Mouse (Mus musculus) embryonic facial prominence, embryonic 14.5 days (tissue): Measurements from ENCODE around the gene Tmem254b. TPM values are rescaled to one million over a fixed set of nuclear protein-coding genes. Genes with fewer than 3 reads are reported as not detected.
A peak's percentile ranks its signal among the peaks of the same experiment; 100 is the strongest.
"Not testable (repeated sequence)": the region's sequence is repeated elsewhere in the genome, so short reads cannot be mapped to it uniquely, and the experiment has no call there.

Source experiments
- ATAC-seq: fragments of 200-750 bp; cut with Nextera tagmentation; 2 replicates; pipeline ENCODE4 v1.8.0; 2017; ENCODE audit warnings: low read depth, moderate number of reproducible peaks, moderate TSS enrichment
- DNase-seq: peaks from one replicate; pipeline ENCODE4 v3.0.0-alpha.2; 2015; ENCODE audit warnings: low spot score
- H3K27ac ChIP-seq: fragments of 300-500 bp; sonication (generic); replicated peaks from 2 replicates; pipeline ENCODE4 v1.5.1; 2014; ENCODE audit warnings: low read depth, mild to moderate bottlenecking, low read length, moderate library complexity
- H3K27me3 ChIP-seq: fragments of 300-500 bp; sonication (generic); replicated peaks from 2 replicates; pipeline ENCODE4 v1.6.1; 2014; ENCODE audit warnings: low read length; ENCODE audit not compliant: control insufficient read depth, insufficient read depth
- H3K36me3 ChIP-seq: fragments of 300-500 bp; sonication (generic); 2 replicates; pipeline ENCODE4 v1.6.1; 2014; ENCODE audit warnings: low read length, mixed read lengths; ENCODE audit not compliant: control insufficient read depth, insufficient read depth
- H3K4me1 ChIP-seq: fragments of 300-500 bp; sonication (generic); 2 replicates; pipeline ENCODE4 v1.6.1; 2014; ENCODE audit warnings: antibody characterized with exemption, low read length; ENCODE audit not compliant: control insufficient read depth, insufficient read depth
- H3K4me2 ChIP-seq: fragments of 300-500 bp; sonication (generic); 2 replicates; pipeline ENCODE4 v1.6.1; 2014; ENCODE audit warnings: low read depth, mild to moderate bottlenecking, low read length, moderate library complexity, mixed read lengths
- H3K4me3 ChIP-seq: fragments of 300-500 bp; sonication (generic); 2 replicates; pipeline ENCODE4 v1.5.1; 2014; ENCODE audit warnings: low read depth, mild to moderate bottlenecking, low read length
- H3K9ac ChIP-seq: fragments of 300-500 bp; sonication (generic); 2 replicates; pipeline ENCODE4 v1.6.1; 2014; ENCODE audit warnings: low read depth, mild to moderate bottlenecking, low read length, moderate library complexity, mixed read lengths
- H3K9me3 ChIP-seq: fragments of 300-500 bp; sonication (generic); 2 replicates; pipeline ENCODE4 v1.6.1; 2016; ENCODE audit warnings: low read length; ENCODE audit not compliant: control insufficient read depth
- WGBS: fragments of 180-500 bp; shearing (Covaris S2); extraction: QIAGEN DNeasy Blood & Tissue Kit; methylation state at CpG from one replicate; pipeline ENCODE4 v1.1.7; 2014; 5-methylcytosine and 5-hydroxymethylcytosine counted together
- polyA plus RNA-seq: library from polyadenylated mRNA; unstranded; fragments of >200 nt; fragmentation: Nextera tagmentation; extraction: Ambion mirVana; gene quantifications from 2 replicates; pipeline ENCODE4 v1.2.1, GENCODE M21; 2014

Tmem254b gene
- polyA plus RNA-seq = 29.8 and 31.2 TPM in 2 replicates

GRCm38 (mm10) chr14:26206926-26207247 lies at the start of gene Tmem254b:
Gene Tmem254b (minus strand): TSS chr14:26207041.
- peak; percentile 94 for ATAC-seq
- H3K4me1 ChIP-seq, H3K9me3 ChIP-seq, H3K9ac ChIP-seq, H3K4me2 ChIP-seq, H3K27me3 ChIP-seq, H3K36me3 ChIP-seq, H3K27ac ChIP-seq, H3K4me3 ChIP-seq, DNase-seq: not testable (repeated sequence)
- no CpG with 5 or more reads among the region's 10 CpGs for WGBS

DNA sequence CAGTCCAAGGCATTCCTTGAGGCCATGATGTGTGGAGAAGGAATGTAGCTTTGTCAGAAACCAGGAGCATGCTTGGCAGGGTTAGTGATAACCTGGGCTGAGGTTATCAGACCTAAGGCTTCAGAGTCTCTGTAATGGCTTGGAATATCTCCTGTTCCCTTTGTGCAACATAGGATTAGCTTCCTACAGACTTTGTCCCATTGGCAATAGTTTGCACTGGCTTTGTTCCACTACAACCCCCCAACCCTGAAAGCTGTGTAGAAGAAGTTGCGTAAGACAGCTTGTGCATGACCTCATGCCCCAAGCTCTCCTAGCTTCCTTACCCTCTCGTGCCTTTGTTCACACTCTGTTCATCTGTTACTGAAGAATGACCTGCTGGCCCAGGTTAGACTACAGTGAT lies 30.3 kb upstream of the Tmem254b start:
- not testable (repeated sequence) for H3K36me3 ChIP-seq, ATAC-seq, DNase-seq, H3K9ac ChIP-seq, H3K9me3 ChIP-seq, H3K27ac ChIP-seq, H3K4me1 ChIP-seq, H3K27me3 ChIP-seq, H3K4me3 ChIP-seq, H3K4me2 ChIP-seq
- no CpG with 5 or more reads among the region's 2 CpGs for WGBS

DNA sequence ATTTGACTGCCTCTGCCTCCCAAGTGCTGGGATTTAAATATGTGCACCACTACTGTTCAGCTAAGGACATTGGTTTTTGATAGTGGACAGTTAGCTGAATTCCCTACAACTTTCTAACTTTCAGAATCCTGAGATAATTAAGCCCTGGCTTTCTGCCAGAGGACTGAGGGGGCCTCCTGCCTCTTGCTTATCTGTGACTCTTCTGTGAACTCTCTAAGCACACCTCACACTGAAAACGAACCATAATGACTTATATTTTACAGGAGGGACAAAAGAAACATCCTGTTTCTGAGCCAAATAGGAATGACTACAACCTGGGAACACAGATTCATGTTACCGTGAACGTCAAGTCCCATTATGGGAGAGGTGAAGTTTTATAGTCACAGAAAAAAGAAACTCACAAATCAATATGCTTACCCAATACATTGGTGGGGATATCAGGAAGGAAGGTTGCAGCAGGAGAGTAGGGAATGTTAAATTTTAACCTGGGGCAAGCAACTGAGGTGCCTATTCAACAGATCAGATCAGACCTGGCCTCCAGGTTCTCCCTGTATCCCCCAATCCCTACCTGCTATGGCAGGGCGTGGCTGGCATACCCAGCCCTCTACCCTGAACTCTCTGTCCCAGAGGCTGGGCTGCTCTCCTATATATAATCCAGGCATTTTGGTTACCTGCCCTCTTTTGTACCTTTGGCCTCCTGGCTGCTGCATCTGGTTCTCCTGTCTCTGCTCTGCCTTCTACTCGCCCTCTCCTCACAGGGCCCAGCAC lies 9.6 kb upstream of the Tmem254b start:
- not testable (repeated sequence) for H3K9me3 ChIP-seq, H3K4me3 ChIP-seq, H3K36me3 ChIP-seq, H3K27ac ChIP-seq, H3K4me1 ChIP-seq, H3K27me3 ChIP-seq, H3K9ac ChIP-seq, DNase-seq, H3K4me2 ChIP-seq, ATAC-seq
- no CpG with 5 or more reads among the region's 5 CpGs for WGBS

DNA sequence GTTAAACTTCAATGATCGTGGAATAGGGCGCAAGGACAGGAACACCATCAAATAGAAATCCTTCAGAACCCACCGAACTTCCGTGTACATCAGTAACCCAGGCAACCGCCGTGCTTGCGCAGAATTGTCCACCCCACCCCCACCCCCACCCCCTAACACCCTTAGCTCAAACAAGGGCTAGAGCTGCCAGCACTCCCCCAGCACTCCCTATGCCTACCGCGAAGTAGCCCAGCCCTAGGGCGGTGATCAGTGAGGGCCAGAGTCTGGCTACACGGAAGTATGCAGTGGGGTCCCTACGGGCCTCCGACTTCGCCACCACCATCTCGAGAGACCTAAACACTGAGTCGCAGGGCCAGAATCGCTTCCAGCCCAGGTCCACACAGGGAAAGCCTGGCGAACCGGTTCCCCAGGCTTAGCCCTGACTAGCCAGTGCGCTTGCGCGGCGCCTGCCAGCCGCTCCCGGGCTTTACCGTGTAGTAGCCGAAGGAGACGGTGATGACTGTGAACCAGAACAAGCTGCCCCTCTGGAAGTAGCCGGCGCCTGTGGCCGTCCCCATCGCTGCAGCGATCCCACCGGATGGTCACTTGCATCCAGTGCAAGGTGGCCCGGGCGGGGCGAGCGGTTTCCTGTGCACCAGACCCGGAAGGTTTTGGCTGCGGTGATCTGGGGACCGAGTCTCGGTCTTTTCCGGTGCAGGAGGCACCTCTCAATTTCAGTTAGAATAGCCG lies 480 bp downstream of the Tmem254b start:
- not testable (repeated sequence) for DNase-seq
- ATAC-seq = peak; percentile 93
- no CpG with 5 or more reads among the region's 44 CpGs for WGBS

DNA sequence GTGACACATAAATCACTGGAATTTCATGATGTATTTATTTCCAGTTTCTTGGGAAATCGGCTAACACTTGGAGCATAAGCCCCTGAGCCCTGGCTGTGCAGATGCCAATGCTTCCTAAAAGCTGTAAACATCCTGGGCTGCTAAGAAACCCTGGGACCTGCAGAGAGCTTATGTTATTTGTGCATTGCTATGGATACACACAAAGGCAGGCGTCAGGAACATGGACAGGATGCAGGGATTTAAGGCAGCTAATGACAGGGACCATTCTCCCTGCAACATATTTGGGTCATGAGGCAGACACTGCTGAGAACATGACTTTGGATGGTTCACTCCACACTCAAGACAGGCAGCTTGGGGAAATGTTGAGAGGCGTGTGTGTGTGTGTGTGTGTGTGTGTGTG lies 9.0 kb downstream of the Tmem254b start:
- not testable (repeated sequence) for H3K9me3 ChIP-seq, H3K4me2 ChIP-seq, H3K27ac ChIP-seq, H3K4me3 ChIP-seq, H3K27me3 ChIP-seq, H3K9ac ChIP-seq, DNase-seq, H3K4me1 ChIP-seq, H3K36me3 ChIP-seq
- peak; percentile 41; the same call in 1 of the 2 replicates for ATAC-seq
- no CpG with 5 or more reads among the region's 3 CpGs for WGBS

More for the DNA sequence above, 480 bp downstream of the Tmem254b start:
- H3K9me3 ChIP-seq, H3K27ac ChIP-seq, H3K27me3 ChIP-seq, H3K9ac ChIP-seq, H3K4me3 ChIP-seq, H3K4me1 ChIP-seq, H3K36me3 ChIP-seq, H3K4me2 ChIP-seq: not testable (repeated sequence)

DNA sequence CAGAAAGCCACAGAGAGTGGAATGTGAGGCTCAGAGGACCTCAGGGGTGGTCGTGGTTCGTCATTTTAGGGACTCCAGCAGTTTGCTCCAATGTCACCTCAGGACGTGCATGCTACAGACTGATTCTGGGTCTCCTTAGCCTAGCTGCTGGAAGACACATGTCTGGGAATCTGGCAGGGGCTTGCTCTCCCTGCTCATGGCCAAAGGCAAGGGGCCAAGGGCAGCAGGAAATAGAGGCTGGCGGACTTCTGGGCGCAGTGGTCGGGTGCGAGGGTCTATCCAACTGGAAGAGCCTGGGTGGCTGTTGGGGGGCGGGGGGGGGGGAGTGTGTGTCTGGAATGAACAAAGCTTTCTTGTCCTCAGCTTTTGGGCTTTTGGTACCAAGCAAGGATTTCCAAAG lies 18.5 kb downstream of the Tmem254b start:
- ATAC-seq, H3K9ac ChIP-seq, H3K4me2 ChIP-seq, H3K4me3 ChIP-seq, H3K9me3 ChIP-seq, H3K4me1 ChIP-seq, H3K27me3 ChIP-seq, H3K36me3 ChIP-seq, DNase-seq, H3K27ac ChIP-seq: not testable (repeated sequence)
- WGBS = no CpG with 5 or more reads among the region's 8 CpGs

- no CpG with 5 or more reads among the region's 9 CpGs for WGBS
- not testable (repeated sequence) for H3K4me3 ChIP-seq, H3K9ac ChIP-seq, ATAC-seq, DNase-seq, H3K9me3 ChIP-seq, H3K27ac ChIP-seq, H3K36me3 ChIP-seq, H3K27me3 ChIP-seq, H3K4me2 ChIP-seq, H3K4me1 ChIP-seq
These were observed 20.2 kb downstream of the Tmem254b start for GRCm38 (mm10) chr14:26186638-26187037.

DNA sequence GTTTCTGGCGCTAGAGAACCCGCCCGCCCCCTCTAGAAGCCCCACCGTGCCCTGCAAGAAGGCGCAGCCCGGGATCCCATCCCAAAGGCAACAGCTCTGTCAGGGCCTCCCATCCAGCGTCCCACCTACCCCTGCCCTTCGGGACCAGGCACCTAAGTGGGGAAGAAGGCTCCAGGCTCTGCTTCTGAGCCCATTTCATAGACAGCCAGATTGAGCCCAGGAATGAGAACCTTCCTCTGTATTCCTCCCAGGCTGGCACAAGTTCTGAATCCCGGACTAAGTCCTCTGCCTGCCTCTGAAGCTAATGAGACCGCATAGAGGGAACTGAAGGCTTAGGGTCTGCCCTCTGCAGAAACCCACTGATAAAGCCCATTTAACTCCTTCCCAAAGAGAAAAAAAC lies 24.5 kb downstream of the Tmem254b start, which contains the start of gene Plac9b:
Plac9b (minus strand) TSS at position 101 of the 400 bp plus-strand sequence.
- H3K27me3 ChIP-seq, ATAC-seq: not testable (repeated sequence)

More for the DNA sequence above, 24.5 kb downstream of the Tmem254b start, which contains the start of gene Plac9b:
- H3K9ac ChIP-seq, H3K9me3 ChIP-seq, DNase-seq, H3K36me3 ChIP-seq, H3K4me1 ChIP-seq, H3K4me3 ChIP-seq, H3K27ac ChIP-seq, H3K4me2 ChIP-seq: not testable (repeated sequence)
- no CpG with 5 or more reads among the region's 10 CpGs for WGBS
